Mouse (Mus musculus) liver, embryonic 14.5 days (tissue): ENCODE measurements around the gene Trpv2. TPM values are rescaled to one million over a fixed set of nuclear protein-coding genes. Genes with fewer than 3 reads are reported as not detected.
A peak's percentile ranks its signal among the peaks of the same experiment; 100 is the strongest.
"Not testable (repeated sequence)": the region's sequence is repeated elsewhere in the genome, so short reads cannot be mapped to it uniquely, and the experiment has no call there.

Experiments used
- ATAC-seq: fragments of 200-750 bp; cut with Nextera tagmentation; 2 replicates; pipeline ENCODE4 v1.8.0; 2017; ENCODE audit warnings: moderate number of reproducible peaks, mild to moderate bottlenecking, moderate library complexity; ENCODE audit not compliant: insufficient read depth
- DNase-seq, 3 experiments: peaks; one replicate each; pipeline ENCODE4 v3.0.0-alpha.2; 2012 to 2013; ENCODE audit warnings: low read depth in 3 of 3, low spot score in 3 of 3
- H3K27ac ChIP-seq: fragments of 300-500 bp; sonication (generic); 2 replicates; pipeline ENCODE4 v1.5.1; 2014; ENCODE audit warnings: moderate library complexity, mild to moderate bottlenecking, control low read depth, inconsistent platforms
- H3K27me3 ChIP-seq: fragments of 300-500 bp; sonication (generic); 2 replicates; pipeline ENCODE4 v1.6.1; 2014; ENCODE audit warnings: mild to moderate bottlenecking, low read length, moderate library complexity; ENCODE audit not compliant: control insufficient read depth, insufficient read depth
- H3K36me3 ChIP-seq: fragments of 300-500 bp; sonication (generic); replicated peaks from 2 replicates; pipeline ENCODE4 v1.6.1; 2014; ENCODE audit warnings: low read depth; ENCODE audit not compliant: control insufficient read depth, insufficient read depth
- H3K4me1 ChIP-seq, 2 experiments: fragments of 200-500 bp in 1 of 2; fragments of 300-500 bp in 1 of 2; sonication (generic) in 1 of 2; replicated peaks; 2 replicates each; pipeline ENCODE4 v1.6.1; 2012 to 2014; ENCODE audit warnings: antibody characterized with exemption in 1 of 2, inconsistent platforms in 1 of 2, low read length in 1 of 2; ENCODE audit not compliant: control insufficient read depth in 2 of 2, insufficient read depth in 2 of 2
- H3K4me2 ChIP-seq: fragments of 300-500 bp; sonication (generic); 2 replicates; pipeline ENCODE4 v1.6.1; 2014; ENCODE audit warnings: low read depth, mild to moderate bottlenecking, control low read depth, moderate library complexity
- H3K4me3 ChIP-seq, 2 experiments: fragments of 200-500 bp in 1 of 2; fragments of 300-500 bp in 1 of 2; sonication (generic) in 1 of 2; 2 replicates each; pipeline ENCODE4 v1.5.1; 2012 to 2014; ENCODE audit warnings: low read depth in 2 of 2, low read length in 2 of 2, mild to moderate bottlenecking in 2 of 2, control low read depth in 1 of 2, inconsistent platforms in 1 of 2, moderate library complexity in 1 of 2; ENCODE audit not compliant: insufficient read depth in 1 of 2
- H3K9ac ChIP-seq: fragments of 300-500 bp; sonication (generic); replicated peaks from 2 replicates; pipeline ENCODE4 v1.6.1; 2014; ENCODE audit warnings: mild to moderate bottlenecking, control low read depth, moderate library complexity
- H3K9me3 ChIP-seq: fragments of 300-500 bp; sonication (generic); 2 replicates; pipeline ENCODE4 v1.6.1; 2016; ENCODE audit warnings: low read length, mixed read lengths; ENCODE audit not compliant: control insufficient read depth
- CTCF ChIP-seq: IDR thresholded peaks from 2 replicates; pipeline ENCODE4 v1.5.1; 2016; ENCODE audit warnings: antibody characterized with exemption, low read depth, control low read depth
- EP300 ChIP-seq: IDR thresholded peaks from 2 replicates; pipeline ENCODE4 v1.6.1; 2016; ENCODE audit warnings: antibody characterized with exemption, low read depth
- WGBS: fragments of 180-500 bp; shearing (Covaris S2); extraction: QIAGEN DNeasy Blood & Tissue Kit; methylation state at CpG from one replicate; pipeline ENCODE4 v1.1.7; 2014; ENCODE audit not compliant: insufficient replicate concordance; 5-methylcytosine and 5-hydroxymethylcytosine counted together
- polyA plus RNA-seq, 2 experiments: library from polyadenylated mRNA; depleted of rRNA in 1 of 2; stranded (reverse) in 1 of 2; unstranded in 1 of 2; fragments of >200 nt; fragmentation: Nextera tagmentation in 1 of 2; extraction: Ambion mirVana in 1 of 2; gene quantifications; 2 replicates each; pipeline versions ENCODE4 v1.2.1 to v1.2.3; 2012 to 2014

Trpv2 gene
- polyA plus RNA-seq, 2 experiments: 3.5 to 4.6 TPM

DNA sequence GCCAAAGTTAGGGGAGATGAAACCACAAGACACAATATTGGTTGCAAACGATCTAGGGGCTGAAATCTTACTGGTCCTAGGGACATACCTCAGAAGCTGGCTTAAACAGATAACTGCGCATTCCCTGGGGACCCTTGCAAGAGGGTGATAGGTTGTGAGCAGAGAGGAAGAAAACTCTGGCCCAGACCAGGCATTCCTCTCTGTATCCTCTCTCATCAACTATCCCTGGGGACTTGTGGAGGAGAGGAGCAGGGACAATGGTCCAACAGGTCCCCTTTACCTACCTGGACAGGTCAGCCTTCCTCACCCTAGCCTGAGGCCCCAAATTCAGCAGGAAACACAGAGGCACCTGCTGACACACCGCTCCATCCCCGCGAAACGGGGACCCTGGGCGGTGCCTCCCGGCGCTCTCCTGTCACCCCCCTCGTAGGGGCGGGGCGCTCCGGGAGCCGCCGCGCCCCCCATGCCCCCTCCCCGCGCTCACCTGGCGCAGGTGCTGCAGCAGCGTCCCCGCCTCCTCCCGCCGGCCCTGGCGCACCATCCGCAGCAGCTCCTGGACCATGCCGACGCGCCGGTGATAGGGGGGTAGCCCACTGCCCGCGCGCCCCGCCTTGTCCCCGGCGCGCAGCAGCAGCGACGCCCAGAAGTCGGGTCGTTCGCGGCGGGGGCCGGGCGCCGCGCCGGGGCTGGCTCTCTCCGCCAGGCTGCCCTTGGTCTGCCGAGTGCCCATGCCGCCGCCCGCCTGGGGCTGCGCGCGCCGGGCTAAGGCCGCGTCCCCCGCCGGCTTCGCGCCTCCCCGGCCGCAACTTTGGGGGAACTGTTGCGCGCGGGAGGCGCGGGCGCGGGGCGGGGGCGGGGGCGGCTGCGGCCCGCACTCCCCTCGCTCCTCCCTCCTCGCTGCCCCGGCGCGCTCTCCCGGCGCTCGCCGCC, 73.6 kb downstream of the Trpv2 start, which contains the start of gene Lrrc75a:
Gene Lrrc75a (minus strand): TSS at position 863 of the 930 bp plus-strand sequence.
- WGBS: under 1% methylated on average over 70 of the region's 86 CpGs

GRCm38 (mm10) chr11:62648591-62649391, 74.5 kb downstream of the Trpv2 start, which contains the start of gene Mmgt2:
Gene Mmgt2 (plus strand): TSS chr11:62648664.
- ATAC-seq: peak; percentile 90
- under 1% methylated on average over 32 of the region's 53 CpGs for WGBS

More for the DNA sequence above, 73.6 kb downstream of the Trpv2 start, which contains the start of gene Lrrc75a:
- DNase-seq (no peak), ATAC-seq (peak; percentile 57; the same call in 1 of the 2 replicates)
- H3K4me1 ChIP-seq: peaks cover 3 to 27% of the 10 kb centered on the region in 2 experiments
- H3K36me3 ChIP-seq: no peaks in the 10 kb centered on the region
- H3K27me3 ChIP-seq: peaks cover 2% of the 10 kb centered on the region; the same call in 1 of the 2 replicates
- H3K4me2 ChIP-seq: peak within 1 kb of the TSS; percentile 74
- TF ChIP-seq CTCF (no peak), EP300 (no peak)
- H3K9me3 ChIP-seq: no peaks in the 10 kb centered on the region
- peak within 1 kb of the TSS; percentile 64 for H3K9ac ChIP-seq
- H3K27ac ChIP-seq: no peak within 1 kb of the TSS; the same call in 1 of the 2 replicates
- H3K4me3 ChIP-seq: peak within 1 kb of the TSS; percentile 59 to 81

DNA sequence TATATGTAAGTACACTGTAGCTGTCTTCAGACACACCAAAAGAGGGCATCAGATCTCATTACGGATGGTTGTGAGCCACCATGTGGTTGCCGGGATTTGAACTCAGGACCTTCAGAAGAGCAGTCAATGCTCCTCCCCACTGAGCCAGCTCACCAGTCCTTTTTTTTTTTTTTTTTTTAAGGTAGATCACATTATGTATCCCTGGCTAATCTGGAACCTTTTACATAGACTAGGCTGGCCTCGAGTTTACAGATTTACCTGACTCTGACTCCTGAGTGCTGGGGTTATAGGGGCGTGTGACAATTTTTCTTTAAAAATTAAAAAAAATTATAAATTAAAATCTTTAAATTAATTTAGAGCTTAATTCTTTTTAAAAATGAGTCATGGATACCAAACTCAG, 75.5 kb downstream of the Trpv2 start:
- DNase-seq, H3K4me3 ChIP-seq, H3K9me3 ChIP-seq, H3K9ac ChIP-seq, H3K27me3 ChIP-seq, ATAC-seq, H3K27ac ChIP-seq, H3K36me3 ChIP-seq: not testable (repeated sequence)
- Histone ChIP-seq H3K4me1 (peaks cover 0 to 19% of the 10 kb centered on the region in 2 experiments; a peak in 3 of 4 replicates), H3K4me2 (peak overlapping the region; percentile 74; the same call in 1 of the 2 replicates)
- WGBS: 72% methylated on average over 4 of the region's 4 CpGs

More at GRCm38 (mm10) chr11:62648591-62649391, 74.5 kb downstream of the Trpv2 start, which contains the start of gene Mmgt2:
- no peaks in the 10 kb centered on the region for H3K9me3 ChIP-seq
- H3K9ac ChIP-seq: peak within 1 kb of the TSS; percentile 64
- DNase-seq: peak; percentile 74 to 80 (median 77)
- TF ChIP-seq CTCF: peak; percentile 89
- no peak for TF ChIP-seq EP300
- H3K4me2 ChIP-seq: peak within 1 kb of the TSS; percentile 74
- H3K4me1 ChIP-seq: peaks cover under 1 to 21% of the 10 kb centered on the region in 2 experiments; a peak in 3 of 4 replicates
- peaks cover 2% of the 10 kb centered on the region; the same call in 1 of the 2 replicates for H3K27me3 ChIP-seq
- H3K4me3 ChIP-seq: peak within 1 kb of the TSS; percentile 59 to 81
- no peaks in the 10 kb centered on the region for H3K36me3 ChIP-seq
- no peak within 1 kb of the TSS; the same call in 1 of the 2 replicates for H3K27ac ChIP-seq

Other genes with a start within 250 kb of the Trpv2 start
- gene Pigl, start 116.0 kb upstream of the Trpv2 start, polyA plus RNA-seq (2012; rRNA removed): 3.5 and 3.9 TPM in 2 replicates
- gene Pigl, start 116.0 kb upstream of the Trpv2 start, polyA plus RNA-seq (2014; fragmentation: Nextera tagmentation; extraction: Ambion mirVana): 4.1 and 4.3 TPM in 2 replicates
- gene Ncor1, start 115.9 kb upstream of the Trpv2 start, polyA plus RNA-seq (2012; rRNA removed): 35.4 and 37.1 TPM in 2 replicates
- gene Ncor1, start 115.9 kb upstream of the Trpv2 start, polyA plus RNA-seq (2014; fragmentation: Nextera tagmentation; extraction: Ambion mirVana): 54.3 and 65.3 TPM in 2 replicates
- gene Cenpv, start 35.2 kb upstream of the Trpv2 start, polyA plus RNA-seq (2012; rRNA removed): 23.4 and 26.6 TPM in 2 replicates
- gene Cenpv, start 35.2 kb upstream of the Trpv2 start, polyA plus RNA-seq (2014; fragmentation: Nextera tagmentation; extraction: Ambion mirVana): 21.8 and 22.3 TPM in 2 replicates
- gene Ubb, start 23.3 kb upstream of the Trpv2 start, polyA plus RNA-seq (2012; rRNA removed): 1,013 and 1,031 TPM in 2 replicates
- gene Ubb, start 23.3 kb upstream of the Trpv2 start, polyA plus RNA-seq (2014; fragmentation: Nextera tagmentation; extraction: Ambion mirVana): 1,383 and 1,393 TPM in 2 replicates
- gene Lrrc75a, start 74.0 kb downstream of the Trpv2 start, polyA plus RNA-seq (2012; rRNA removed): 0.93 and 1.1 TPM in 2 replicates
- gene Lrrc75a, start 74.0 kb downstream of the Trpv2 start, polyA plus RNA-seq (2014; fragmentation: Nextera tagmentation; extraction: Ambion mirVana): 0.99 and 1.3 TPM in 2 replicates
- gene Mmgt2, start 74.2 kb downstream of the Trpv2 start, polyA plus RNA-seq (2012; rRNA removed): 8.1 and 8.9 TPM in 2 replicates
- 8.8 and 8.9 TPM in 2 replicates for gene Mmgt2, start 74.2 kb downstream of the Trpv2 start, polyA plus RNA-seq (2014; fragmentation: Nextera tagmentation; extraction: Ambion mirVana)
- gene Zfp287, start 157.4 kb downstream of the Trpv2 start, polyA plus RNA-seq (2012; rRNA removed): 0.21 and 0.26 TPM in 2 replicates
- gene Zfp287, start 157.4 kb downstream of the Trpv2 start, polyA plus RNA-seq (2014; fragmentation: Nextera tagmentation; extraction: Ambion mirVana): 0.22 and 0.42 TPM in 2 replicates
- gene Gm10428, start 178.6 kb downstream of the Trpv2 start, polyA plus RNA-seq (2012; rRNA removed): not detected in 2 replicates
- gene Gm10428, start 178.6 kb downstream of the Trpv2 start, polyA plus RNA-seq (2014; fragmentation: Nextera tagmentation; extraction: Ambion mirVana): not detected in 2 replicates
- 0.45 and 0.48 TPM in 2 replicates for gene Zfp286, start 215.0 kb downstream of the Trpv2 start, polyA plus RNA-seq (2012; rRNA removed)
- gene Zfp286, start 215.0 kb downstream of the Trpv2 start, polyA plus RNA-seq (2014; fragmentation: Nextera tagmentation; extraction: Ambion mirVana): 0.80 and 1.4 TPM in 2 replicates
- 0.39 and 0.61 TPM in 2 replicates for gene Trim16, start 245.7 kb downstream of the Trpv2 start, polyA plus RNA-seq (2012; rRNA removed)
- gene Trim16, start 245.7 kb downstream of the Trpv2 start, polyA plus RNA-seq (2014; fragmentation: Nextera tagmentation; extraction: Ambion mirVana): 0.43 and 0.49 TPM in 2 replicates